Mouse (Mus musculus): Measurements from ENCODE around the gene Satb2.

DNA sequence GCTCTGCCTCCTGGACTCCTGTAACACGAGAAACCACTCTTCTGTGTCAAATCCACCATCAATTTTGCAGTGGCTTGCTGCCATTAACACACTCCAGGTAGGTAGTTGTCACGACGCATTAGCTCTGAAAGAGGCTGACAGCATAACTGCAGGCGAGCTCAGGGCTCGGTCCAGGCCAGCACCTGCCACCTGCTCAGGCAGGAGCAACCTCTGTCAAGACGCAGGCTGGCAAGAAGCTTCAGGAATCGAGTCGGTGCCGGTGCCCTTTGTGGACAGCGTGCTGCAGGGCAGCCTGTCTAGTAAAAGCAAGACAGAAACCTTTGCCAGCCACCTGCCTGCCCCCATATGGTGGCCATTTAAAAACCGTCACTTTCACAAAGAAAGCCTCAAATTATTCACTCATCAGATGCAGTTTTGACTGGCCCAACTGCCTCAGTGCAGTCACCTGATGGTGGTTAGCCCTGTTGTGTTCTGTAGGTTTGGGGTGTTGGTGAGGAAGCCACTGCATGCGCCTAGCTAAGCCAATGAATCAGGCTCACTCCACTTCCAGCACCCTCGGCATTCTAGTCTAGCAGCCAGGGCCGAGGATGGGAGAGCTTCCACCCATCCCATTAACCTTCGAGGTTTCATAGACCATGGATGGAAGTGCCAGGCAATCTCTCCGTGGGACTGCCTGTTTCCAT, 228.7 kb downstream of the Satb2 start:
- TF ChIP-seq CTCF (IDR thresholded peaks at IDR 0.05; ENCODE audit: low read depth, low read length) (no peak), POLR2A (IDR thresholded peaks at IDR 0.05; ENCODE audit: borderline replicate concordance, low read depth, low read length) (no peak)

Data from bone marrow macrophage, adult 2 months (primary cell).